Mouse (Mus musculus) megakaryocyte-erythroid progenitor cell, adult 5-6 weeks (primary cell): ENCODE data around the gene Tceal1. TPM values are rescaled to one million over a fixed set of nuclear protein-coding genes. Genes with fewer than 3 reads are reported as not detected.
A peak's percentile ranks its signal among the peaks of the same experiment; 100 is the strongest.
"Not testable (repeated sequence)": the region's sequence is repeated elsewhere in the genome, so short reads cannot be mapped to it uniquely, and the experiment has no call there.

ENCODE experiments used
- ATAC-seq: replicated peaks from 2 replicates; pipeline ENCODE4 v1.8.0; 2016; ENCODE audit warnings: mild to moderate bottlenecking, inconsistent platforms; ENCODE audit not compliant: severe bottlenecking, poor library complexity, low FRiP score, low TSS enrichment
- total RNA-seq, 2 experiments: library from RNA; stranded (forward) in 1 of 2; stranded (reverse) in 1 of 2; fragments of 200-1000, 215-1000 nt in 1 of 2; fragments of >200 nt in 1 of 2; fragmentation: Nextera tagmentation in 1 of 2; gene quantifications; 2 replicates each; pipeline ENCODE4 v1.2.3; 2014 to 2017

Gene Tceal1
- total RNA-seq (2014; fragmentation: Nextera tagmentation) (0.42 and 2.9 TPM in 2 replicates), total RNA-seq (2017) (3.7 and 6.7 TPM in 2 replicates)

- peak; percentile 87 for ATAC-seq
Measured at GRCm38 (mm10) chrX:136707446-136708167, at the start of gene Tceal1. Gene Tceal1, plus strand, starts transcription at chrX:136707982.

GRCm38 (mm10) chrX:136666281-136666706 lies 41.5 kb upstream of the Tceal1 start:
- peak; percentile 80 for ATAC-seq

GRCm38 (mm10) chrX:136666762-136667464 lies 40.9 kb upstream of the Tceal1 start:
- peak; percentile 61 for ATAC-seq

- no peak for ATAC-seq
Measured at GRCm38 (mm10) chrX:136668794-136669193, 39.0 kb upstream of the Tceal1 start.

- peak; percentile 77 for ATAC-seq
Measured at GRCm38 (mm10) chrX:136680989-136681388, 26.8 kb upstream of the Tceal1 start.

GRCm38 (mm10) chrX:136691606-136692293 lies 16.0 kb upstream of the Tceal1 start:
- ATAC-seq: not testable (repeated sequence)

- ATAC-seq: no peak
Measured at GRCm38 (mm10) chrX:136692294-136692675, 15.5 kb upstream of the Tceal1 start.

- no peak for ATAC-seq
Measured at GRCm38 (mm10) chrX:136693196-136693595, 14.6 kb upstream of the Tceal1 start.

- peak; percentile 74 for ATAC-seq
Measured at GRCm38 (mm10) chrX:136708168-136708681, 443 bp downstream of the Tceal1 start.

GRCm38 (mm10) chrX:136708782-136709181 lies 1.0 kb downstream of the Tceal1 start:
- ATAC-seq: no peak

GRCm38 (mm10) chrX:136714742-136715474 lies 7.1 kb downstream of the Tceal1 start:
- ATAC-seq: not testable (repeated sequence)

GRCm38 (mm10) chrX:136732016-136732415 lies 24.2 kb downstream of the Tceal1 start:
- ATAC-seq: no peak

- ATAC-seq: no peak
Measured at GRCm38 (mm10) chrX:136740087-136740790, 32.5 kb downstream of the Tceal1 start.

GRCm38 (mm10) chrX:136740791-136741650 lies 33.2 kb downstream of the Tceal1 start:
- ATAC-seq: peak; percentile 93

GRCm38 (mm10) chrX:136741651-136742201 lies 33.9 kb downstream of the Tceal1 start:
- ATAC-seq: peak; percentile 59

- ATAC-seq: no peak
Measured at GRCm38 (mm10) chrX:136742241-136742640, 34.5 kb downstream of the Tceal1 start.

GRCm38 (mm10) chrX:136742661-136743103 lies 34.9 kb downstream of the Tceal1 start:
- no peak for ATAC-seq
